Mouse (Mus musculus): ENCODE results near the gene Jtb. TPM values are rescaled to one million over a fixed set of nuclear protein-coding genes. Genes with fewer than 3 reads are reported as not detected.

Jtb gene
- 68.2 and 97.4 TPM in 2 replicates for polyA plus RNA-seq (2012; ENCODE audit: insufficient read depth, insufficient read length, missing spikeins)

- Histone ChIP-seq H3K4me1 (ENCODE audit: control insufficient read depth, insufficient read depth, insufficient read length, low read length) (peaks cover 4% of the 10 kb centered on the region; the same call in 1 of the 2 replicates), H3K27ac (replicated peaks; ENCODE audit: low read depth, low read length) (peak within 1 kb of the TSS; percentile 66), H3K4me3 (ENCODE audit: insufficient read depth, low read depth, low read length) (peak within 1 kb of the TSS; percentile 87)
These were observed at the start of gene Jtb for GRCm38 (mm10) chr3:90231507-90232333. Jtb (plus strand) TSS chr3:90231597.

DNA sequence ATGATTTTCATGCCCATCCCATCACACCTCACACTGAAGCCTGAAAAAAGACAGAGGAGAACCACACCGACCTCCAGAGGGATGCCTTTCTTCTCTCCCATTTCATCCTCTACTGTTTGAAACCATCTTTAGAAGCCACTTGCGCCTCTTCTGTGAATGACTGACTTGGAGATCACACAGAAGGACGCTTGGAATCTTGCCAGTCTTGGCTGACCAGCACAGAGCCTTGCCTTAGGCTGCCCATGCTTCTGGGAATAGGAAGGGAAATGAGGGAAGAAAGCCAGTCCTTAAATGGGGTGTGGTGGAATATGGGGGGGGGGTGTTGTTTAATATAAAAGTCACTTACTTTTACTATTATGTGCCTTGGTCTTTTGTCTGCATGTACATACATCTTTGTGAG is 47.8 kb upstream of the Jtb start:
- Histone ChIP-seq H3K27ac (replicated peaks; ENCODE audit: low read depth, low read length) (no peak overlapping the region), H3K4me1 (ENCODE audit: control insufficient read depth, insufficient read depth, insufficient read length, low read length) (no peaks in the 10 kb centered on the region), H3K4me3 (ENCODE audit: insufficient read depth, low read depth, low read length) (no peak overlapping the region)

GRCm38 (mm10) chr3:90190859-90191510 is 40.4 kb upstream of the Jtb start:
- Histone ChIP-seq H3K27ac (replicated peaks; ENCODE audit: low read depth, low read length) (no peak overlapping the region), H3K4me3 (ENCODE audit: insufficient read depth, low read depth, low read length) (no peak overlapping the region), H3K4me1 (ENCODE audit: control insufficient read depth, insufficient read depth, insufficient read length, low read length) (no peaks in the 10 kb centered on the region)

GRCm38 (mm10) chr3:90194759-90195158 is 36.6 kb upstream of the Jtb start:
- Histone ChIP-seq H3K4me3 (ENCODE audit: insufficient read depth, low read depth, low read length) (no peak overlapping the region), H3K27ac (replicated peaks; ENCODE audit: low read depth, low read length) (no peak overlapping the region), H3K4me1 (ENCODE audit: control insufficient read depth, insufficient read depth, insufficient read length, low read length) (no peaks in the 10 kb centered on the region)

DNA sequence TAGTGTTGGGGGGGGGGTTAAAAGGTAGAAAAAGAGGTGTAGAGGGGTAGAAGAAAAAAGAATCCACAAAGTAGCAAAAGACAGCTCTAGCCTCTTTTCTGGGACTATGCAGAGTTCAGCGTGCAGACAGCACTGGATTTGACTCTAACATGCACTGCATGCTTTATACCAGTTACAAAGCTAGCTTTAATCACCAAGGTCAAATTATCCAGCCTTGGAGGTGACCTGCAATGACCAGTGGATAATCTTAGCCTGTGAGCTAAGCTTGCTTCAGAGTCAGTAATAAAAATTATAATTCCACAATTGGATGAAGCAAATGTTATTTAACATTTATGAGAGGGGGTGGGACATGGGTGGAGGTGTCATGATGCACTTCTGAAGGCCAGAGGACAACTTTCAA is 35.8 kb upstream of the Jtb start:
- Histone ChIP-seq H3K4me3 (ENCODE audit: insufficient read depth, low read depth, low read length) (no peak overlapping the region), H3K27ac (replicated peaks; ENCODE audit: low read depth, low read length) (no peak overlapping the region)

GRCm38 (mm10) chr3:90197548-90197947 is 33.8 kb upstream of the Jtb start:
- Histone ChIP-seq H3K4me3 (ENCODE audit: insufficient read depth, low read depth, low read length) (no peak overlapping the region), H3K4me1 (ENCODE audit: control insufficient read depth, insufficient read depth, insufficient read length, low read length) (no peaks in the 10 kb centered on the region), H3K27ac (replicated peaks; ENCODE audit: low read depth, low read length) (no peak overlapping the region)

More for the DNA sequence above, 35.8 kb upstream of the Jtb start:
- H3K4me1 ChIP-seq (ENCODE audit: control insufficient read depth, insufficient read depth, insufficient read length, low read length) = no peaks in the 10 kb centered on the region

- Histone ChIP-seq H3K4me3 (ENCODE audit: insufficient read depth, low read depth, low read length) (no peak overlapping the region), H3K27ac (replicated peaks; ENCODE audit: low read depth, low read length) (no peak overlapping the region), H3K4me1 (ENCODE audit: control insufficient read depth, insufficient read depth, insufficient read length, low read length) (no peaks in the 10 kb centered on the region)
These were observed 28.5 kb upstream of the Jtb start for GRCm38 (mm10) chr3:90202884-90203283.

DNA sequence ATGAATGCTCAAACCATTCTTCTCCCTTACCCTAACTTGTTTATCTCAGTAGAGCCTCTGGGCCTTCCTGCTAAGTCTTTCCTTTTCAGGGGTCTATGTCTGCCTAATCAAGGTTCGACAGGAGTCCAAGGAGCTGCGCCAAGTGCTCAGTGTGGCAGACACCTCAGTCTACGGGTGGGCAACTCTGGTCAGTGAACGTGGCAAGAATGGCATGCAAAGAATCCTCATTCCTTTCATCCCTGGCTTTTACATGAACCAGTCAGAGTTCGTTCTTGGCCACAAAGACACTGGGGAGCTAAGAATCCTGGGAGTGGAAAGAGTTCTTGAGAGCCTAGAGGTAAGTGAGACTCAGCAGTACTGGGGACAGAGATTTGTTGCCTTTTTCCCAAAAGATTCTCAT is 27.8 kb upstream of the Jtb start:
- Histone ChIP-seq H3K4me3 (ENCODE audit: insufficient read depth, low read depth, low read length) (no peak overlapping the region), H3K27ac (replicated peaks; ENCODE audit: low read depth, low read length) (no peak overlapping the region)

DNA sequence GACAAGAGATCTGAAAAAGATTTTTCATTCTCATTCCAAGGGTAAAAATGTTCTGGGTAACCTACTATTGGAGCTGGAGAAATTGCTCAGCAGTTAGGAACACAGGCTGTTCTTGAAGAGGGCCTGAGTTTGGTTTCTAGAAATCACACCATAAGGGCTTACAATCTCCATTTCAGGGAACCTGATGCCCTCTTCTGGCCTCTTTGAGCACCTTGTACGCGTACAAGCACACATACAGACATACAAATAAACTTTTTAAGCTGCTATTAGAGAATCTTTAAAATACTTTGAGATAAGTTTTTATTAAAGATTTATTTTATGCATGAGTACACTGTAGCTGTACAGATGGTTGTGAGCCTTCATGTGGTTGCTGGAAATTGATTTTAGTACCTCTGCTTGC is 26.8 kb upstream of the Jtb start:
- H3K4me1 ChIP-seq (ENCODE audit: control insufficient read depth, insufficient read depth, insufficient read length, low read length) = no peaks in the 10 kb centered on the region
- no peak overlapping the region for H3K4me3 ChIP-seq (ENCODE audit: insufficient read depth, low read depth, low read length)
- no peak overlapping the region for H3K27ac ChIP-seq (replicated peaks; ENCODE audit: low read depth, low read length)

More for the DNA sequence above, 27.8 kb upstream of the Jtb start:
- no peaks in the 10 kb centered on the region for H3K4me1 ChIP-seq (ENCODE audit: control insufficient read depth, insufficient read depth, insufficient read length, low read length)

DNA sequence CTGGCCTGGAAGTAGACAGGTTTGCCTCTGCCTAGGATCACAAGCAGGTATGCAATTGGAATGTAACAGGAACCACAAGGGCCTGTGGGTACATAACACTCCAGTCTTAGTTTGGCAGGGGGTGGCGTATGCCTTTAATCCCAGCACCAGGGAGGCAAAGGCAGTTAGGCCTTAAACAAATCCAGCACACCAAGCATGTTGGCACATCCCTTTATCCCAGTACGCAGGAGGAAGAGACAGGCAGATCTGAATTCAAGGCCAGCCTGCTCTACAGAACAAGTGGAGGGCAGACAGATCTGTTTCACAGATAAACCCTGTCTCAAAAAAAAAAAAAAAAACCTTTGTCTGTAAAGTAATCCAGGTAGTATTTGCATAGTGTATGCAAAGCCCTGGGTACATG is 22.7 kb upstream of the Jtb start:
- H3K4me1 ChIP-seq (ENCODE audit: control insufficient read depth, insufficient read depth, insufficient read length, low read length) = peaks cover 4% of the 10 kb centered on the region; the same call in 1 of the 2 replicates
- H3K27ac ChIP-seq (replicated peaks; ENCODE audit: low read depth, low read length) = no peak overlapping the region
- no peak overlapping the region for H3K4me3 ChIP-seq (ENCODE audit: insufficient read depth, low read depth, low read length)

DNA sequence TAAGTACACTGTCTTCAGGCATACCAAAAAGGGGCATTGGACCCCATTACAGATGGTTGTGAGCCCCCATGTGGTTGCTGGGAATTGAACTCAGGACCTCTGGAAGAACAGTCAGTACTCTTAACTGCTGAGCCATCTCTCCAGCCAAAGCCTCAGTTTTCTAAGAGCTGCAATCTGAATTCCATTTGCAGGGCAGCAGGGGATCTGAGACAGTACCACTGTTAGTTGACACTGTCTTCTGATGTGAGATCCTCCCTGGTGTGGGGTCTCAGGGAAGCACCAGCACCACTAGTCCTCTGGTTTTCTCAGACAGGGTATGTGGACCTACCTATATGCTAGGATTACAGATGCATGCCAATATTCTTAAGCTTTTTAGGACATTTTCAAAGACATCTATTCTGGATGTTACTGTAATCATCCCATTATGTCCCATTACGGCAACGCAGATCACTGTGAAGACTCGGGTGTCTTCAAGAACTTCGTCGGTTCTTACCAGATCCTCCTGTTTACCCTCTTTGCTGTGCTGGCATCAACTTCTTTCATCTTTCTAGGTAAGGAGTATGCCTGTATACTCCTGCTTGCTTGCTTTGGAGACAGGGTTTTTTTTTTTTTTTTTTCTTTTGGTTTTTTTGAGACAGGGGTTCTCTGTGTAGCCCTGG is 21.4 kb upstream of the Jtb start:
- Histone ChIP-seq H3K4me3 (ENCODE audit: insufficient read depth, low read depth, low read length) (no peak overlapping the region), H3K27ac (replicated peaks; ENCODE audit: low read depth, low read length) (no peak overlapping the region), H3K4me1 (ENCODE audit: control insufficient read depth, insufficient read depth, insufficient read length, low read length) (peaks cover 4% of the 10 kb centered on the region; the same call in 1 of the 2 replicates)

- H3K27ac ChIP-seq (replicated peaks; ENCODE audit: low read depth, low read length) = no peak overlapping the region
- H3K4me1 ChIP-seq (ENCODE audit: control insufficient read depth, insufficient read depth, insufficient read length, low read length) = peaks cover 4% of the 10 kb centered on the region; the same call in 1 of the 2 replicates
- H3K4me3 ChIP-seq (ENCODE audit: insufficient read depth, low read depth, low read length) = peak overlapping the region; percentile 33
These were observed 19.7 kb upstream of the Jtb start for GRCm38 (mm10) chr3:90211475-90212398.

DNA sequence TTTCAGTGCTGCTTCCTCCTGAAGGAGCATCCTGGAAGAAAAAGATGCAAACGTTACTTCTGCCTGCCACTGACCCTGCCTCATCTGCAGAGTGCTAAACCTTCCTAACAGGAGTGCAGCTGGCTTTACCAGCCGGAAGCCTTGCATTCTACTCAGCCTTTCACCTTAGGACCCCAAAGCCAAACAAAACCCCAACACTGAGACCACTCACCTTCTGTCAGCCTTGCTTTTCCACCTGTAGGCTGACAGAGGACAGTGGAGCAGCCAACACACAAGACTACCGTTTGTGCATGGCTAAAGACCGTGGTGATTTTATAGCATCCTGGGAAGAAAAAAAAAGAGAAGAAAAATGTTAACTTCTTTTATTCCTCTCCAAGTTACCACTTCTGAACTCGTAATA is 18.7 kb upstream of the Jtb start:
- Histone ChIP-seq H3K4me1 (ENCODE audit: control insufficient read depth, insufficient read depth, insufficient read length, low read length) (peaks cover 4% of the 10 kb centered on the region; the same call in 1 of the 2 replicates), H3K4me3 (ENCODE audit: insufficient read depth, low read depth, low read length) (peak overlapping the region; percentile 83), H3K27ac (replicated peaks; ENCODE audit: low read depth, low read length) (no peak overlapping the region)

GRCm38 (mm10) chr3:90213377-90213866 is 18.0 kb upstream of the Jtb start, which contains the start of the genes Rps27 and Rab13:
Rps27 (minus strand) TSS chr3:90213651.
Rab13 (plus strand) TSS chr3:90213695.
- Histone ChIP-seq H3K4me1 (ENCODE audit: control insufficient read depth, insufficient read depth, insufficient read length, low read length) (peaks cover 4% of the 10 kb centered on the region; the same call in 1 of the 2 replicates), H3K4me3 (ENCODE audit: insufficient read depth, low read depth, low read length) (peak within 1 kb of the TSS; percentile 83), H3K27ac (replicated peaks; ENCODE audit: low read depth, low read length) (peak within 1 kb of the TSS; percentile 94)

Data from brown adipose tissue, adult 24 weeks (tissue).